Mouse (Mus musculus): ENCODE measurements around the gene 4933400A11Rik. TPM values are rescaled to one million over a fixed set of nuclear protein-coding genes. Genes with fewer than 3 reads are reported as not detected.

4933400A11Rik gene
- polyA plus RNA-seq (2014; fragmentation: Nextera tagmentation; extraction: Ambion mirVana) = 0.13 and 0.30 TPM in 2 replicates

- no peaks in the 10 kb centered on the region for H3K9me3 ChIP-seq (replicated peaks; ENCODE audit: control insufficient read depth, low read length)
- H3K4me3 ChIP-seq (ENCODE audit: low read depth, low read length) = no peak within 1 kb of the TSS
- no peaks in the 10 kb centered on the region for H3K36me3 ChIP-seq (ENCODE audit: control insufficient read depth, insufficient read depth, low read length)
- ATAC-seq (replicated peaks; ENCODE audit: insufficient number of reproducible peaks, low FRiP score, low TSS enrichment) = no peak
- no peaks in the 10 kb centered on the region for H3K4me1 ChIP-seq (ENCODE audit: control insufficient read depth, insufficient read depth, low read length)
- no peaks in the 10 kb centered on the region for H3K27me3 ChIP-seq (ENCODE audit: control insufficient read depth, insufficient read depth, low read length)
- H3K27ac ChIP-seq (ENCODE audit: low read depth, low read length) = no peak within 1 kb of the TSS
- WGBS (ENCODE audit: insufficient replicate concordance) = 81% methylated on average over 3 of the region's 3 CpGs
- no peak within 1 kb of the TSS for H3K4me2 ChIP-seq
- no peak within 1 kb of the TSS for H3K9ac ChIP-seq (ENCODE audit: low read depth, low read length)
These were observed at the start of gene 4933400A11Rik for GRCm38 (mm10) chrX:169779535-169779934. TSS of gene 4933400A11Rik (minus strand) at chrX:169779635.

- H3K27ac ChIP-seq (ENCODE audit: low read depth, low read length) = no peak overlapping the region
- ATAC-seq (replicated peaks; ENCODE audit: insufficient number of reproducible peaks, low FRiP score, low TSS enrichment) = no peak
- H3K4me2 ChIP-seq = no peak overlapping the region
- H3K27me3 ChIP-seq (ENCODE audit: control insufficient read depth, insufficient read depth, low read length) = no peaks in the 10 kb centered on the region
- no peaks in the 10 kb centered on the region for H3K4me1 ChIP-seq (ENCODE audit: control insufficient read depth, insufficient read depth, low read length)
- H3K4me3 ChIP-seq (ENCODE audit: low read depth, low read length) = no peak overlapping the region
- H3K9ac ChIP-seq (ENCODE audit: low read depth, low read length) = no peak overlapping the region
- WGBS (ENCODE audit: insufficient replicate concordance) = 40% methylated on average over 5 of the region's 5 CpGs
- H3K9me3 ChIP-seq (replicated peaks; ENCODE audit: control insufficient read depth, low read length) = no peaks in the 10 kb centered on the region
- H3K36me3 ChIP-seq (ENCODE audit: control insufficient read depth, insufficient read depth, low read length) = no peaks in the 10 kb centered on the region
These were observed 48.7 kb upstream of the 4933400A11Rik start for GRCm38 (mm10) chrX:169828136-169828535.

GRCm38 (mm10) chrX:169827720-169828119 is 48.3 kb upstream of the 4933400A11Rik start:
- H3K4me2 ChIP-seq = no peak overlapping the region
- WGBS (ENCODE audit: insufficient replicate concordance) = 29% methylated on average over 7 of the region's 7 CpGs

GRCm38 (mm10) chrX:169826947-169827346 is 47.5 kb upstream of the 4933400A11Rik start:
- no peak overlapping the region for H3K27ac ChIP-seq (ENCODE audit: low read depth, low read length)
- ATAC-seq (replicated peaks; ENCODE audit: insufficient number of reproducible peaks, low FRiP score, low TSS enrichment) = no peak
- H3K27me3 ChIP-seq (ENCODE audit: control insufficient read depth, insufficient read depth, low read length) = no peaks in the 10 kb centered on the region
- no peak overlapping the region for H3K9ac ChIP-seq (ENCODE audit: low read depth, low read length)
- H3K4me3 ChIP-seq (ENCODE audit: low read depth, low read length) = no peak overlapping the region
- no peak overlapping the region for H3K4me2 ChIP-seq
- 62% methylated on average over 10 of the region's 10 CpGs for whole genome bisulfite sequencing (ENCODE audit: insufficient replicate concordance)
- H3K9me3 ChIP-seq (replicated peaks; ENCODE audit: control insufficient read depth, low read length) = no peaks in the 10 kb centered on the region
- H3K4me1 ChIP-seq (ENCODE audit: control insufficient read depth, insufficient read depth, low read length) = no peaks in the 10 kb centered on the region
- H3K36me3 ChIP-seq (ENCODE audit: control insufficient read depth, insufficient read depth, low read length) = no peaks in the 10 kb centered on the region

More at GRCm38 (mm10) chrX:169827720-169828119, 48.3 kb upstream of the 4933400A11Rik start:
- Histone ChIP-seq H3K27ac (ENCODE audit: low read depth, low read length) (no peak overlapping the region), H3K27me3 (ENCODE audit: control insufficient read depth, insufficient read depth, low read length) (no peaks in the 10 kb centered on the region), H3K9me3 (replicated peaks; ENCODE audit: control insufficient read depth, low read length) (no peaks in the 10 kb centered on the region), H3K4me3 (ENCODE audit: low read depth, low read length) (no peak overlapping the region), H3K4me1 (ENCODE audit: control insufficient read depth, insufficient read depth, low read length) (no peaks in the 10 kb centered on the region), H3K36me3 (ENCODE audit: control insufficient read depth, insufficient read depth, low read length) (no peaks in the 10 kb centered on the region), H3K9ac (ENCODE audit: low read depth, low read length) (no peak overlapping the region)
- ATAC-seq (replicated peaks; ENCODE audit: insufficient number of reproducible peaks, low FRiP score, low TSS enrichment) = no peak

- no peaks in the 10 kb centered on the region for H3K4me1 ChIP-seq (ENCODE audit: control insufficient read depth, insufficient read depth, low read length)
- no peaks in the 10 kb centered on the region for H3K27me3 ChIP-seq (ENCODE audit: control insufficient read depth, insufficient read depth, low read length)
- WGBS (ENCODE audit: insufficient replicate concordance) = 42% methylated on average over 1 of the region's 1 CpGs
- H3K9ac ChIP-seq (ENCODE audit: low read depth, low read length) = no peak overlapping the region
- no peak overlapping the region for H3K4me2 ChIP-seq
- no peaks in the 10 kb centered on the region for H3K36me3 ChIP-seq (ENCODE audit: control insufficient read depth, insufficient read depth, low read length)
- H3K4me3 ChIP-seq (ENCODE audit: low read depth, low read length) = no peak overlapping the region
- no peaks in the 10 kb centered on the region for H3K9me3 ChIP-seq (replicated peaks; ENCODE audit: control insufficient read depth, low read length)
- no peak for ATAC-seq (replicated peaks; ENCODE audit: insufficient number of reproducible peaks, low FRiP score, low TSS enrichment)
- H3K27ac ChIP-seq (ENCODE audit: low read depth, low read length) = no peak overlapping the region
These were observed 34.2 kb upstream of the 4933400A11Rik start for GRCm38 (mm10) chrX:169813673-169814072.

GRCm38 (mm10) chrX:169811783-169812182 is 32.3 kb upstream of the 4933400A11Rik start:
- Histone ChIP-seq H3K4me3 (ENCODE audit: low read depth, low read length) (no peak overlapping the region), H3K36me3 (ENCODE audit: control insufficient read depth, insufficient read depth, low read length) (no peaks in the 10 kb centered on the region), H3K9ac (ENCODE audit: low read depth, low read length) (no peak overlapping the region), H3K27ac (ENCODE audit: low read depth, low read length) (no peak overlapping the region), H3K4me2 (no peak overlapping the region), H3K9me3 (replicated peaks; ENCODE audit: control insufficient read depth, low read length) (no peaks in the 10 kb centered on the region), H3K4me1 (ENCODE audit: control insufficient read depth, insufficient read depth, low read length) (no peaks in the 10 kb centered on the region), H3K27me3 (ENCODE audit: control insufficient read depth, insufficient read depth, low read length) (no peaks in the 10 kb centered on the region)
- ATAC-seq (replicated peaks; ENCODE audit: insufficient number of reproducible peaks, low FRiP score, low TSS enrichment) = no peak
- WGBS (ENCODE audit: insufficient replicate concordance) = 74% methylated on average over 2 of the region's 2 CpGs

GRCm38 (mm10) chrX:169811318-169811717 is 31.9 kb upstream of the 4933400A11Rik start:
- Histone ChIP-seq H3K9me3 (replicated peaks; ENCODE audit: control insufficient read depth, low read length) (no peaks in the 10 kb centered on the region), H3K4me2 (no peak overlapping the region), H3K36me3 (ENCODE audit: control insufficient read depth, insufficient read depth, low read length) (no peaks in the 10 kb centered on the region), H3K4me1 (ENCODE audit: control insufficient read depth, insufficient read depth, low read length) (no peaks in the 10 kb centered on the region), H3K27ac (ENCODE audit: low read depth, low read length) (no peak overlapping the region), H3K27me3 (ENCODE audit: control insufficient read depth, insufficient read depth, low read length) (no peaks in the 10 kb centered on the region), H3K4me3 (ENCODE audit: low read depth, low read length) (no peak overlapping the region), H3K9ac (ENCODE audit: low read depth, low read length) (no peak overlapping the region)
- ATAC-seq (replicated peaks; ENCODE audit: insufficient number of reproducible peaks, low FRiP score, low TSS enrichment) = no peak
- 59% methylated on average over 5 of the region's 5 CpGs for WGBS (ENCODE audit: insufficient replicate concordance)

- Histone ChIP-seq H3K4me3 (ENCODE audit: low read depth, low read length) (no peak overlapping the region), H3K4me2 (no peak overlapping the region), H3K9ac (ENCODE audit: low read depth, low read length) (no peak overlapping the region), H3K27ac (ENCODE audit: low read depth, low read length) (no peak overlapping the region), H3K4me1 (ENCODE audit: control insufficient read depth, insufficient read depth, low read length) (no peaks in the 10 kb centered on the region), H3K9me3 (replicated peaks; ENCODE audit: control insufficient read depth, low read length) (no peaks in the 10 kb centered on the region), H3K27me3 (ENCODE audit: control insufficient read depth, insufficient read depth, low read length) (no peaks in the 10 kb centered on the region), H3K36me3 (ENCODE audit: control insufficient read depth, insufficient read depth, low read length) (no peaks in the 10 kb centered on the region)
- 77% methylated on average over 3 of the region's 3 CpGs for WGBS (ENCODE audit: insufficient replicate concordance)
- no peak for ATAC-seq (replicated peaks; ENCODE audit: insufficient number of reproducible peaks, low FRiP score, low TSS enrichment)
These were observed 28.3 kb upstream of the 4933400A11Rik start for GRCm38 (mm10) chrX:169807744-169808143.

- H3K9ac ChIP-seq (ENCODE audit: low read depth, low read length) = no peak overlapping the region
- no peak overlapping the region for H3K4me2 ChIP-seq
- no peaks in the 10 kb centered on the region for H3K36me3 ChIP-seq (ENCODE audit: control insufficient read depth, insufficient read depth, low read length)
- H3K9me3 ChIP-seq (replicated peaks; ENCODE audit: control insufficient read depth, low read length) = no peaks in the 10 kb centered on the region
- no peak overlapping the region for H3K4me3 ChIP-seq (ENCODE audit: low read depth, low read length)
- no peaks in the 10 kb centered on the region for H3K4me1 ChIP-seq (ENCODE audit: control insufficient read depth, insufficient read depth, low read length)
- no peaks in the 10 kb centered on the region for H3K27me3 ChIP-seq (ENCODE audit: control insufficient read depth, insufficient read depth, low read length)
- no peak overlapping the region for H3K27ac ChIP-seq (ENCODE audit: low read depth, low read length)
- WGBS (ENCODE audit: insufficient replicate concordance) = 65% methylated on average over 5 of the region's 5 CpGs
- ATAC-seq (replicated peaks; ENCODE audit: insufficient number of reproducible peaks, low FRiP score, low TSS enrichment) = no peak
These were observed 26.4 kb upstream of the 4933400A11Rik start for GRCm38 (mm10) chrX:169805791-169806190.

Data from heart, embryonic 11.5 days (tissue).